Mouse (Mus musculus) heart, adult 2 months (tissue): Measurements from ENCODE around the gene Pagr1a.
A peak's percentile ranks its signal among the peaks of the same experiment; 100 is the strongest.

Experiments
- CTCF ChIP-seq: fragments of 200-600 bp; IDR thresholded peaks from 2 replicates; pipeline ENCODE4 v1.8.1; 2022; ENCODE audit warnings: antibody characterized with exemption, mild to moderate bottlenecking, moderate library complexity
- EP300 ChIP-seq: fragments of 200-500 bp; IDR thresholded peaks from 2 replicates; pipeline ENCODE4 v1.6.1; 2011; ENCODE audit warnings: low read depth, low read length, control low read depth; ENCODE audit not compliant: insufficient read depth
- POLR2A ChIP-seq: fragments of 200-500 bp; IDR thresholded peaks from 2 replicates; pipeline ENCODE4 v1.6.1; 2011; ENCODE audit warnings: mild to moderate bottlenecking, low read depth, low read length, control low read depth; ENCODE audit not compliant: insufficient read depth

DNA sequence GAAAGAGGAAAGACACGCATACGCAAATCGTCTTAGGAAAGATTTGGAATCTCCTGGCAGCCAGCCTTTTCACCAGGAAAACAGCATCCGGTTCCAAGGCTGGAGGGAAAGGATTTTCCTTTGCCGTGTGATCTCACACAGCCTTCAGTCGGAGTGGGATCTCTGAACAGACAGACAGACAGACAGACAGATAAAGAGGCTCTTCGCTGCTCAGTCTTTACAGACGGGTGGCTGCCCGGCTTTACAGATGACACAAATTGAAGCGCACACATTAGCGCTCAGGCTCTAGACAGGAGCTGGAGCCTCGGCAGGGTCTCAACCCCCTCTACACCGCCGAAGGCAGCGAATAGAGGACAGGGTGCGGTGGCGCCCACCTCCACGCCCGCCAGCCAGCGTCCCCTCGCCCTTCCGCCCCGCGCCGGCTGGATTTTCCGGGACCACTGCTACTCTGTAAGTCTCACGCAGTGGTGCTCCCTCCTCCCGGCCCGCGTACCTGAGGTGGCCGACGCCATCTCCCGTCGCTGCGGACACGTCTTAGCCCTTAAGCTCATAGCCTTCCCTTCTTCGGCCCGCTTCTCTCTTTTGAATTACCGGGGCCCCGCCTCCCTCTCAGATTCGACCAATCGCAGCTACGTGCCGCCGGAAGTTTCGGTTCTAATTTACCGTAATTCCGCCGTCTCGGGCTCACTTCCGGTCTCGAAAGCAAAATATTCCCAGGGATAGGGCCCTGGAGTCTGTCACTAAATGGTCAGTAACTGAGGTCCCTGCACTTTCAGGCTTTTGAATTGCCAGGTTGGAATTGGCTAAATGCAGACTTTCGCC, 24.9 kb upstream of the Pagr1a start, which contains the start of gene Kif22:
- TF ChIP-seq CTCF, result no peak
- TF ChIP-seq POLR2A, result peak; percentile 63; the same call in 1 of the 2 replicates
- no peak for TF ChIP-seq EP300
